Mouse (Mus musculus): ENCODE measurements around the gene Zcchc3. TPM values are rescaled to one million over a fixed set of nuclear protein-coding genes. Genes with fewer than 3 reads are reported as not detected.

The Zcchc3 gene
- polyA plus RNA-seq, 1 experiment from 2014 or later = 14.8 TPM

GRCm38 (mm10) chr2:152363245-152364147 lies 51.3 kb downstream of the Zcchc3 start:
- ATAC-seq (ENCODE audit: low FRiP score, low TSS enrichment) = peak; percentile 69
- Histone ChIP-seq H3K4me2 (replicated peaks; ENCODE audit: low read depth) (peak overlapping the region; percentile 30; the same call in 1 of the 2 replicates), H3K9me3 (ENCODE audit: control insufficient read depth, low read length) (no peaks in the 10 kb centered on the region), H3K27me3 (ENCODE audit: control insufficient read depth, insufficient read depth, low read length) (no peaks in the 10 kb centered on the region), H3K36me3 (ENCODE audit: control insufficient read depth, insufficient read depth, low read length) (no peaks in the 10 kb centered on the region), H3K4me1 (replicated peaks; ENCODE audit: control insufficient read depth, insufficient read depth) (no peaks in the 10 kb centered on the region), H3K27ac (replicated peaks) (no peak overlapping the region), H3K4me3 (ENCODE audit: low read depth, low read length) (no peak overlapping the region), H3K9ac (ENCODE audit: low read length) (no peak overlapping the region)
- WGBS = 12% methylated on average over 17 of the region's 17 CpGs
- TF ChIP-seq CTCF (IDR thresholded peaks at IDR 0.05; ENCODE audit: low read depth) (peak; percentile 83), EP300 (optimal IDR thresholded peaks at IDR 0.05) (no peak)
- peak; percentile 83 for DNase-seq (ENCODE audit: low spot score)

Other genes with a start within 250 kb of the Zcchc3 start
- gene Csnk2a1, start 188.2 kb downstream of the Zcchc3 start, polyA plus RNA-seq (2015; fragmentation: Nextera tagmentation; extraction: Ambion mirVana) = 54.1 and 60.7 TPM in 2 replicates
- 22.6 and 24.8 TPM in 2 replicates for gene Tbc1d20, start 121.2 kb downstream of the Zcchc3 start, polyA plus RNA-seq (2015; fragmentation: Nextera tagmentation; extraction: Ambion mirVana)
- 49.8 and 53.6 TPM in 2 replicates for gene Rbck1, start 82.4 kb downstream of the Zcchc3 start, polyA plus RNA-seq (2015; fragmentation: Nextera tagmentation; extraction: Ambion mirVana)
- gene Trib3, start 71.0 kb downstream of the Zcchc3 start, polyA plus RNA-seq (2015; fragmentation: Nextera tagmentation; extraction: Ambion mirVana) = 2.9 and 3.9 TPM in 2 replicates
- 1.1 and 1.5 TPM in 2 replicates for gene Nrsn2, start 38.4 kb downstream of the Zcchc3 start, polyA plus RNA-seq (2015; fragmentation: Nextera tagmentation; extraction: Ambion mirVana)
- gene Sox12, start 17.0 kb downstream of the Zcchc3 start, polyA plus RNA-seq (2015; fragmentation: Nextera tagmentation; extraction: Ambion mirVana) = 2.7 and 3.0 TPM in 2 replicates
- 0.38 TPM in 2 replicates for gene 6820408C15Rik, start 560 bp upstream of the Zcchc3 start, polyA plus RNA-seq (2015; fragmentation: Nextera tagmentation; extraction: Ambion mirVana)
- not detected in 2 replicates for gene Defb23, start 49.6 kb upstream of the Zcchc3 start, polyA plus RNA-seq (2015; fragmentation: Nextera tagmentation; extraction: Ambion mirVana)
- gene Defb20, start 62.0 kb upstream of the Zcchc3 start, polyA plus RNA-seq (2015; fragmentation: Nextera tagmentation; extraction: Ambion mirVana) = not detected in 2 replicates
- not detected in 2 replicates for gene Defb22, start 75.1 kb upstream of the Zcchc3 start, polyA plus RNA-seq (2015; fragmentation: Nextera tagmentation; extraction: Ambion mirVana)
- not detected in 2 replicates for gene Defb26, start 96.7 kb upstream of the Zcchc3 start, polyA plus RNA-seq (2015; fragmentation: Nextera tagmentation; extraction: Ambion mirVana)
- gene Defb28, start 103.2 kb upstream of the Zcchc3 start, polyA plus RNA-seq (2015; fragmentation: Nextera tagmentation; extraction: Ambion mirVana) = not detected in 2 replicates
- gene Defb29, start 125.1 kb upstream of the Zcchc3 start, polyA plus RNA-seq (2015; fragmentation: Nextera tagmentation; extraction: Ambion mirVana) = not detected in 2 replicates
- gene Gm17416, start 154.3 kb upstream of the Zcchc3 start, polyA plus RNA-seq (2015; fragmentation: Nextera tagmentation; extraction: Ambion mirVana) = not detected in 2 replicates
- gene Defb21, start 157.7 kb upstream of the Zcchc3 start, polyA plus RNA-seq (2015; fragmentation: Nextera tagmentation; extraction: Ambion mirVana) = not detected in 2 replicates
- not detected in 2 replicates for gene Defb19, start 165.3 kb upstream of the Zcchc3 start, polyA plus RNA-seq (2015; fragmentation: Nextera tagmentation; extraction: Ambion mirVana)
- not detected in 2 replicates for gene Defb45, start 184.4 kb upstream of the Zcchc3 start, polyA plus RNA-seq (2015; fragmentation: Nextera tagmentation; extraction: Ambion mirVana)
- gene Defb36, start 189.3 kb upstream of the Zcchc3 start, polyA plus RNA-seq (2015; fragmentation: Nextera tagmentation; extraction: Ambion mirVana) = 0.23 TPM in 1 of 2 replicates, not detected in the other
- gene Defb25, start 208.0 kb upstream of the Zcchc3 start, polyA plus RNA-seq (2015; fragmentation: Nextera tagmentation; extraction: Ambion mirVana) = 0.73 and 1.7 TPM in 2 replicates
- gene Rem1, start 211.9 kb upstream of the Zcchc3 start, polyA plus RNA-seq (2015; fragmentation: Nextera tagmentation; extraction: Ambion mirVana) = 17.2 and 19.7 TPM in 2 replicates

All from stomach, postnatal 0 days (tissue).